Mouse (Mus musculus) C2C12 (cell line): ENCODE data around the gene Prune1. TPM values are rescaled to one million over a fixed set of nuclear protein-coding genes. Genes with fewer than 3 reads are reported as not detected.

ENCODE experiments used
- H3K27me3 ChIP-seq: one replicate; pipeline ENCODE4 v1.6.1; 2011; ENCODE audit not compliant: control insufficient read depth, insufficient read depth, insufficient read length
- H3K36me3 ChIP-seq: one replicate; pipeline ENCODE4 v1.6.1; 2011; ENCODE audit not compliant: control insufficient read depth, insufficient read depth
- H3K4me3 ChIP-seq: one replicate; pipeline ENCODE4 v1.5.1; 2011; ENCODE audit warnings: mild to moderate bottlenecking, control low read depth; ENCODE audit not compliant: poor library complexity, insufficient read depth, severe bottlenecking
- H3K79me2 ChIP-seq: one replicate; pipeline ENCODE4 v1.6.1; 2011; ENCODE audit not compliant: control insufficient read depth, insufficient read depth
- H3K79me3 ChIP-seq: one replicate; pipeline ENCODE4 v1.6.1; 2011; ENCODE audit warnings: low read depth, control low read depth
- H3ac ChIP-seq: one replicate; pipeline ENCODE3; 2011; ENCODE audit warnings: low read depth; ENCODE audit not compliant: control insufficient read depth, insufficient read length
- CEBPB ChIP-seq: IDR thresholded peaks from one replicate; pipeline ENCODE4 v1.6.1; 2011; ENCODE audit warnings: low read depth, mild to moderate bottlenecking, control low read depth, moderate library complexity
- CTCF ChIP-seq: IDR thresholded peaks from one replicate; pipeline ENCODE4 v1.5.1; 2011; ENCODE audit not compliant: control insufficient read depth, insufficient read depth, insufficient read length
- FOSL1 ChIP-seq: IDR thresholded peaks from one replicate; pipeline ENCODE4 v1.8.0; 2011; ENCODE audit warnings: mild to moderate bottlenecking, low read length; ENCODE audit not compliant: poor library complexity, insufficient read depth, severe bottlenecking
- MAX ChIP-seq: IDR thresholded peaks from one replicate; pipeline ENCODE4 v1.6.1; 2011; ENCODE audit warnings: mild to moderate bottlenecking, control low read depth
- MYOD1 ChIP-seq: IDR thresholded peaks from one replicate; pipeline ENCODE4 v1.6.1; 2011; ENCODE audit warnings: low read depth; ENCODE audit not compliant: control insufficient read depth, insufficient read length
- MYOG ChIP-seq: IDR thresholded peaks from one replicate; pipeline ENCODE4 v1.6.1; 2011; ENCODE audit not compliant: control insufficient read depth, insufficient read length; ENCODE audit errors: extremely low read depth
- USF1 ChIP-seq: IDR thresholded peaks from one replicate; pipeline ENCODE4 v1.6.1; 2011; ENCODE audit warnings: low read depth, mild to moderate bottlenecking, control low read depth, moderate library complexity
- polyA plus RNA-seq: library from polyadenylated mRNA; unstranded; fragments of >200 nt; fragmentation: generic; extraction: Trizol; gene quantifications from one replicate; pipeline ENCODE4 v1.2.1, GENCODE M21; 2012; ENCODE audit warnings: missing spikeins

The Prune1 gene
- polyA plus RNA-seq, 1 experiment: 16.1 TPM

GRCm38 (mm10) chr3:95310968-95311882 lies 29.3 kb upstream of the Prune1 start:
- no peak overlapping the region for H3K4me3 ChIP-seq
- H3K79me2 ChIP-seq: peaks cover 37% of the 10 kb centered on the region
- peaks cover 12% of the 10 kb centered on the region for H3K79me3 ChIP-seq
- H3K27me3 ChIP-seq: no peaks in the 10 kb centered on the region
- H3ac ChIP-seq: no peak overlapping the region
- TF ChIP-seq USF1 (no peak), FOSL1 (no peak), MAX (peak; percentile 14), CTCF (no peak), MYOG (no peak), MYOD1 (no peak), CEBPB (no peak)
- H3K36me3 ChIP-seq: no peaks in the 10 kb centered on the region

- Histone ChIP-seq H3K36me3 (no peaks in the 10 kb centered on the region), H3K79me2 (peaks cover 30% of the 10 kb centered on the region), H3K4me3 (no peak overlapping the region), H3ac (no peak overlapping the region), H3K27me3 (no peaks in the 10 kb centered on the region), H3K79me3 (peaks cover 5% of the 10 kb centered on the region)
- TF ChIP-seq CEBPB (no peak), USF1 (no peak), CTCF (no peak), MYOD1 (no peak), MAX (no peak), MYOG (no peak), FOSL1 (no peak)
Measured at GRCm38 (mm10) chr3:95310496-95310895, 28.6 kb upstream of the Prune1 start.

GRCm38 (mm10) chr3:95307100-95307499 lies 25.2 kb upstream of the Prune1 start, which contains the start of gene Anxa9:
Gene Anxa9 (minus strand): TSS chr3:95307176.
- no peak within 1 kb of the TSS for H3K4me3 ChIP-seq

DNA sequence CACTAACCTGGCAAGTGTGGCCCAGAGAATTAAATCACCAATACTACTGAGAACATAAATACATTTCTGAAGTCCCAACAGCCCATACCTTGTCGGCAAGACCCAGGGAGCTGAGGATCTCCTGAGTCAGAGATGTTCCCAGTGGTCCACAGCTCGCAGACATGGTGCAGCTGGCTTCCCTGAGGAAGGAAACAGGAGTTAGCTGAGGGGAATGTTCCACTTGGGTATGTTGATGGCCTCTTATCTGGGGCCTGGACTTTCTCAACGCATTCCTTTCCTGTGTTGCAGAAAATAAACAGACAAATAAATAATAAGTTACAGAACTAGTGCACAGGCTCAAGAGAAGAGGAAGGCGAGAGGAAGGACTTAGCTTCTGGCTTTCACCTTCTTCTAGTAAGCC lies 24.4 kb upstream of the Prune1 start:
- H3ac ChIP-seq: no peak overlapping the region
- no peaks in the 10 kb centered on the region for H3K27me3 ChIP-seq
- TF ChIP-seq MYOD1: no peak
- TF ChIP-seq MAX: no peak
- no peak for TF ChIP-seq USF1
- no peak for TF ChIP-seq FOSL1
- no peak for TF ChIP-seq CEBPB
- TF ChIP-seq MYOG: no peak
- no peak for TF ChIP-seq CTCF
- no peaks in the 10 kb centered on the region for H3K79me2 ChIP-seq
- H3K36me3 ChIP-seq: no peaks in the 10 kb centered on the region
- H3K79me3 ChIP-seq: no peaks in the 10 kb centered on the region
- no peak overlapping the region for H3K4me3 ChIP-seq

More at GRCm38 (mm10) chr3:95307100-95307499, 25.2 kb upstream of the Prune1 start, which contains the start of gene Anxa9:
- no peaks in the 10 kb centered on the region for H3K27me3 ChIP-seq
- H3K79me2 ChIP-seq: peaks cover 4% of the 10 kb centered on the region
- H3ac ChIP-seq: no peak within 1 kb of the TSS
- TF ChIP-seq CTCF (no peak), MYOD1 (no peak), MYOG (no peak), USF1 (no peak), CEBPB (no peak), MAX (no peak), FOSL1 (no peak)
- H3K36me3 ChIP-seq: no peaks in the 10 kb centered on the region
- no peaks in the 10 kb centered on the region for H3K79me3 ChIP-seq

GRCm38 (mm10) chr3:95301204-95301796 lies 19.4 kb upstream of the Prune1 start:
- H3ac ChIP-seq: no peak overlapping the region
- H3K36me3 ChIP-seq: peaks cover 15% of the 10 kb centered on the region
- no peak overlapping the region for H3K4me3 ChIP-seq
- TF ChIP-seq CEBPB: no peak
- TF ChIP-seq USF1: no peak
- no peaks in the 10 kb centered on the region for H3K27me3 ChIP-seq
- no peaks in the 10 kb centered on the region for H3K79me3 ChIP-seq
- no peaks in the 10 kb centered on the region for H3K79me2 ChIP-seq
